Mouse (Mus musculus) bone marrow, adult 2 months (tissue): ENCODE data around the gene Hebp1.

Experiments
- CTCF ChIP-seq: fragments of 200-500 bp; IDR thresholded peaks from 2 replicates; pipeline ENCODE4 v1.5.1; 2011; ENCODE audit warnings: low read length, control low read depth; ENCODE audit not compliant: control insufficient read depth, insufficient read depth
- POLR2A ChIP-seq: fragments of 200-500 bp; IDR thresholded peaks from 2 replicates; pipeline ENCODE4 v1.6.1; 2011; ENCODE audit warnings: low read depth, mild to moderate bottlenecking, control low read depth, low read length, borderline replicate concordance; ENCODE audit not compliant: control insufficient read depth

GRCm38 (mm10) chr6:135158509-135158908 lies 39.3 kb downstream of the Hebp1 start:
- TF ChIP-seq POLR2A, result no peak
- no peak for TF ChIP-seq CTCF
